Mouse (Mus musculus) erythroid progenitor cell, adult 5-6 weeks (primary cell): ENCODE measurements around the gene Trp53bp2. TPM values are rescaled to one million over a fixed set of nuclear protein-coding genes. Genes with fewer than 3 reads are reported as not detected.
A peak's percentile ranks its signal among the peaks of the same experiment; 100 is the strongest.

ENCODE experiments used
- ATAC-seq: replicated peaks from 2 replicates; pipeline ENCODE4 v1.8.0; 2016; ENCODE audit warnings: moderate number of reproducible peaks, mild to moderate bottlenecking, moderate TSS enrichment, inconsistent platforms; ENCODE audit not compliant: poor library complexity, low FRiP score, severe bottlenecking
- total RNA-seq, 2 experiments: library from RNA; stranded (forward) in 1 of 2; stranded (reverse) in 1 of 2; fragments of 150-400 nt in 1 of 2; fragments of 186-747, 209-891 nt in 1 of 2; gene quantifications; 2 replicates each; pipeline versions ENCODE4 v1.2.3 to v1.2.4; 2015 to 2017; ENCODE audit warnings: low replicate concordance in 2 of 2

Gene Trp53bp2
- total RNA-seq, 2 experiments from 2014 or later: 3.3 to 5.9 TPM

GRCm38 (mm10) chr1:182458556-182458955 lies 49.6 kb downstream of the Trp53bp2 start:
- no peak for ATAC-seq

- ATAC-seq: no peak
Measured at GRCm38 (mm10) chr1:182459436-182459835, 50.5 kb downstream of the Trp53bp2 start.

GRCm38 (mm10) chr1:182460291-182461244 lies 51.6 kb downstream of the Trp53bp2 start:
- no peak for ATAC-seq

GRCm38 (mm10) chr1:182461261-182461660 lies 52.3 kb downstream of the Trp53bp2 start:
- no peak for ATAC-seq

- no peak for ATAC-seq
Measured at GRCm38 (mm10) chr1:182461813-182462212, 52.8 kb downstream of the Trp53bp2 start.

GRCm38 (mm10) chr1:182465309-182465708 lies 56.3 kb downstream of the Trp53bp2 start:
- no peak for ATAC-seq

- ATAC-seq: no peak
Measured at GRCm38 (mm10) chr1:182465978-182466377, 57.0 kb downstream of the Trp53bp2 start.

GRCm38 (mm10) chr1:182475005-182475796 lies 66.2 kb downstream of the Trp53bp2 start:
- ATAC-seq: no peak

GRCm38 (mm10) chr1:182478935-182479334 lies 70.0 kb downstream of the Trp53bp2 start:
- ATAC-seq: no peak

GRCm38 (mm10) chr1:182481138-182481537 lies 72.2 kb downstream of the Trp53bp2 start:
- no peak for ATAC-seq

- no peak for ATAC-seq
Measured at GRCm38 (mm10) chr1:182481646-182482295, 72.8 kb downstream of the Trp53bp2 start.

- no peak for ATAC-seq
Measured at GRCm38 (mm10) chr1:182482991-182483909, 74.3 kb downstream of the Trp53bp2 start.

GRCm38 (mm10) chr1:182483910-182484274 lies 74.9 kb downstream of the Trp53bp2 start:
- ATAC-seq: no peak

GRCm38 (mm10) chr1:182488503-182488902 lies 79.5 kb downstream of the Trp53bp2 start:
- no peak for ATAC-seq

- peak; percentile 61; the same call in 1 of the 2 replicates for ATAC-seq
Measured at GRCm38 (mm10) chr1:182489803-182490452, 81.0 kb downstream of the Trp53bp2 start.

- ATAC-seq: no peak
Measured at GRCm38 (mm10) chr1:182490568-182490967, 81.6 kb downstream of the Trp53bp2 start.

GRCm38 (mm10) chr1:182491839-182492238 lies 82.9 kb downstream of the Trp53bp2 start:
- ATAC-seq: no peak

GRCm38 (mm10) chr1:182494285-182495145 lies 85.5 kb downstream of the Trp53bp2 start:
- ATAC-seq: no peak
